Mouse (Mus musculus) midbrain, postnatal 0 days (tissue): ENCODE measurements around the gene Chst8. TPM values are rescaled to one million over a fixed set of nuclear protein-coding genes. Genes with fewer than 3 reads are reported as not detected.

Source experiments
- ATAC-seq: fragments of 200-750 bp; cut with Nextera tagmentation; 2 replicates; pipeline ENCODE4 v1.8.0; 2017; ENCODE audit warnings: moderate number of reproducible peaks, mild to moderate bottlenecking, moderate TSS enrichment, moderate library complexity; ENCODE audit not compliant: low FRiP score
- DNase-seq: peaks from one replicate; pipeline ENCODE4 v3.0.0-alpha.2; 2015; ENCODE audit warnings: low spot score
- H3K27ac ChIP-seq: fragments of 300-500 bp; sonication (generic); 2 replicates; pipeline ENCODE4 v1.5.1; 2014; ENCODE audit warnings: low read depth, mild to moderate bottlenecking, low read length, mixed read lengths
- H3K27me3 ChIP-seq: fragments of 300-500 bp; sonication (generic); 2 replicates; pipeline ENCODE4 v1.6.1; 2014; ENCODE audit warnings: low read length, control low read depth, mixed read lengths; ENCODE audit not compliant: insufficient read depth
- H3K36me3 ChIP-seq: fragments of 300-500 bp; sonication (generic); 2 replicates; pipeline ENCODE4 v1.6.1; 2014; ENCODE audit warnings: low read length, control low read depth, mixed read lengths; ENCODE audit not compliant: insufficient read depth
- H3K4me1 ChIP-seq: fragments of 300-500 bp; sonication (generic); 2 replicates; pipeline ENCODE4 v1.6.1; 2014; ENCODE audit warnings: mild to moderate bottlenecking, control low read depth, antibody characterized with exemption, low read length, mixed read lengths; ENCODE audit not compliant: insufficient read depth
- H3K4me2 ChIP-seq: fragments of 300-500 bp; sonication (generic); 2 replicates; pipeline ENCODE4 v1.6.1; 2014; ENCODE audit warnings: low read depth, mild to moderate bottlenecking, low read length, mixed read lengths; ENCODE audit not compliant: poor library complexity, severe bottlenecking
- H3K4me3 ChIP-seq: fragments of 300-500 bp; sonication (generic); 2 replicates; pipeline ENCODE4 v1.5.1; 2014; ENCODE audit warnings: low read depth, mild to moderate bottlenecking, low read length, moderate library complexity
- H3K9ac ChIP-seq: fragments of 300-500 bp; sonication (generic); replicated peaks from 2 replicates; pipeline ENCODE4 v1.6.1; 2014; ENCODE audit warnings: mild to moderate bottlenecking, low read length, moderate library complexity, mixed read lengths; ENCODE audit not compliant: poor library complexity, severe bottlenecking
- H3K9me3 ChIP-seq: fragments of 300-500 bp; sonication (generic); 2 replicates; pipeline ENCODE4 v1.6.1; 2016; ENCODE audit warnings: low read length, control low read depth
- CTCF ChIP-seq: IDR thresholded peaks from 2 replicates; pipeline ENCODE4 v1.5.1; 2016; ENCODE audit warnings: antibody characterized with exemption, mild to moderate bottlenecking
- whole genome bisulfite sequencing: fragments of 180-500 bp; shearing (Covaris S2); extraction: QIAGEN DNeasy Blood & Tissue Kit; methylation state at CpG from one replicate; pipeline ENCODE4 v1.1.7; 2014; 5-methylcytosine and 5-hydroxymethylcytosine counted together
- polyA plus RNA-seq: library from polyadenylated mRNA; unstranded; fragments of >200 nt; fragmentation: Nextera tagmentation; extraction: Ambion mirVana; gene quantifications from 2 replicates; pipeline ENCODE4 v1.2.1, GENCODE M21; 2015
- total RNA-seq: library from RNA; depleted of rRNA; stranded (reverse); fragments of >200 nt; gene quantifications from 2 replicates; pipeline ENCODE4 v1.2.3, GENCODE M21; 2014

The Chst8 gene
- total and polyA plus RNA-seq, 2 experiments from 2014 or later: 16.2 to 20.1 TPM

DNA sequence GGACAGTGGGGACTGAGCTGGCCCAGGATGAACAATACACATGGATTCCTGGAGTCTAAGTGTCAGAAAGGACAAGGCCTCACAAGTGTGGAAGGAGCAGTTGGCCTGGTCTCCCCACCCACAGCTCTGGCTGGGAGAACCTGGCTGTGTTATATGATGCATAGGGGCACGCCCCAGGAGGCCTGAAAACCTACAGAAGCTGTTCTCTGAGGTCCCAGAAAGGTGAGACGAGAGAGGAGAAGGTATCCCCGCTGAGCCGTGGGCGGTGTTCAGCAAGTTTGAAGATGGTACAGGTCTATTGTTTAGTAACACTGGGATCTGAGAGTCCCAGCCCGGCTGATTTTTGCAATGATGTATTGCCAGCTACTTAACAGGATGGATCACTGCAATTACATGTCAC, 75.3 kb downstream of the Chst8 start:
- no peaks in the 10 kb centered on the region for H3K4me1 ChIP-seq
- H3K27ac ChIP-seq: no peak overlapping the region
- no peak for ATAC-seq
- H3K4me3 ChIP-seq: no peak overlapping the region
- H3K4me2 ChIP-seq: no peak overlapping the region
- H3K27me3 ChIP-seq: no peaks in the 10 kb centered on the region
- no peaks in the 10 kb centered on the region for H3K36me3 ChIP-seq
- peaks cover 4% of the 10 kb centered on the region; the same call in 1 of the 2 replicates for H3K9me3 ChIP-seq
- 74% methylated on average over 6 of the region's 6 CpGs for WGBS
- TF ChIP-seq CTCF: no peak
- H3K9ac ChIP-seq: no peak overlapping the region
- no peak for DNase-seq

DNA sequence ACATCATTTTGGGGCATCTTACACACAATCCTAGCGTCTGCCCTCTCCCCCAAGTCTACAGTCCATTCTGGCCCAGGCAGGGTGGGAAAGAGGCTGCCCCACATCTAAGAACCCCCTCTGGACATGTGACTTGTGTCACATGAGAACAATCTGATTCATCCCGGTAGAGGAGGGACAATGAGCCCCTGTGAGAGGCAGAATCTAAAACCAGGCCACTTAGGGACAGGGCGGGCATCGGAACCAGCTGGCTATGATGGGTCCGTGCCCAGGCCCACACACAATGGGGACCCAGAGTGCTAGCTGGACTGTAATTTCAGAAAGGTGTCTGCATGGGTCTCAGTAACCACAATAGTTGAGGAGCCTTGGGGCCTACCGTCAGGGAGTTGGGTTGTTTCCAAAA, 78.2 kb downstream of the Chst8 start:
- ATAC-seq (0 out of 2 replicates have a peak, but pooled peaks have one; percentile 42), DNase-seq (no peak)
- no peaks in the 10 kb centered on the region for H3K4me1 ChIP-seq
- no peak overlapping the region for H3K4me2 ChIP-seq
- H3K9ac ChIP-seq: no peak overlapping the region
- 72% methylated on average over 6 of the region's 6 CpGs for WGBS
- H3K4me3 ChIP-seq: no peak overlapping the region
- no peaks in the 10 kb centered on the region for H3K27me3 ChIP-seq
- no peak for TF ChIP-seq CTCF
- no peak overlapping the region for H3K27ac ChIP-seq
- no peaks in the 10 kb centered on the region for H3K36me3 ChIP-seq
- peaks cover 3% of the 10 kb centered on the region; the same call in 1 of the 2 replicates for H3K9me3 ChIP-seq

DNA sequence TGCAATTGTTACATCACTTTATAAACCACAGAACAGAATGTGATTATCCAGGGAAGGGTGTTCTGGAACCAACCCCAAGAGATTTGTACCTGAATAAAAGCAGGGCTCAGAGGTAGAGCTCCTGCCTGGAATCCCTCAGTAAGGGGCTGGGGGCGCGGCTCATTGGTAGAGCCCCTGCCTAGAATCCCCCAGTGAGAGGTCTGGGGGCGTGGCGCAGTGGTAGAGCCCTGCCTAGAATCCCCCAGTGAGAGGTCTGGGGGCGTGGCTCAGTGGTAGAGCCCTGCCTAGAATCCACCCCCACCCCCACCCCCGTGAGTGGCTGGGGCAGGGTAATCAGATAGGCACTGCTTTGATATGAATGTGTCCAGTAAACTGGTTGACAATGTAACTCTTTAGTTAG, 83.6 kb downstream of the Chst8 start:
- Histone ChIP-seq H3K27ac (no peak overlapping the region), H3K9ac (no peak overlapping the region), H3K9me3 (no peaks in the 10 kb centered on the region), H3K4me2 (no peak overlapping the region), H3K36me3 (no peaks in the 10 kb centered on the region), H3K27me3 (no peaks in the 10 kb centered on the region), H3K4me1 (no peaks in the 10 kb centered on the region), H3K4me3 (no peak overlapping the region)
- ATAC-seq: no peak
- TF ChIP-seq CTCF: no peak
- whole genome bisulfite sequencing: 43% methylated on average over 6 of the region's 6 CpGs
- no peak for DNase-seq

DNA sequence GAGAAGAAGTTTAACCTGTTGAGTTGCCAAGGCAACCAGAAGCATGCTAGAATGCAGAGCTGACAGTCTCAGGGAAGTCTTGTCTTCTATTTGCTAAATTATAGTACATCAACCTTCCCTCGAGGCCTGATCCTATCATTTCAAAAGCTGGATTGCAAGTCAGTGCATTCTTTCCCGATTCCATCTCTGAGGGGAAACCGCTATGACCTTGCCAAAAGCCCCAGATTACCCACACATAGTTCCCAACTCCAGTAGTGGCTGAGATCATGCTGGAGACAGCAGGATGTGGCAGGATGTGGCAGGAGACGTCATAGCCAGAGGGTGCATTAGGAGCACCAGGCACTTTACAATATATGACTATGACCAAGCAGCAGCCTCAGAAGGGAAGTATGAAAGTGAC, 87.3 kb downstream of the Chst8 start:
- H3K9ac ChIP-seq: no peak overlapping the region
- H3K4me1 ChIP-seq: peaks cover 5% of the 10 kb centered on the region; the same call in 1 of the 2 replicates
- H3K27me3 ChIP-seq: no peaks in the 10 kb centered on the region
- no peaks in the 10 kb centered on the region for H3K9me3 ChIP-seq
- 70% methylated on average over 4 of the region's 4 CpGs for WGBS
- no peaks in the 10 kb centered on the region for H3K36me3 ChIP-seq
- no peak overlapping the region for H3K4me3 ChIP-seq
- no peak overlapping the region for H3K4me2 ChIP-seq
- no peak for TF ChIP-seq CTCF
- no peak for ATAC-seq
- H3K27ac ChIP-seq: 0 out of 2 replicates have a peak overlapping the region, but pooled peaks have one; percentile 18
- peak; percentile 17 for DNase-seq

DNA sequence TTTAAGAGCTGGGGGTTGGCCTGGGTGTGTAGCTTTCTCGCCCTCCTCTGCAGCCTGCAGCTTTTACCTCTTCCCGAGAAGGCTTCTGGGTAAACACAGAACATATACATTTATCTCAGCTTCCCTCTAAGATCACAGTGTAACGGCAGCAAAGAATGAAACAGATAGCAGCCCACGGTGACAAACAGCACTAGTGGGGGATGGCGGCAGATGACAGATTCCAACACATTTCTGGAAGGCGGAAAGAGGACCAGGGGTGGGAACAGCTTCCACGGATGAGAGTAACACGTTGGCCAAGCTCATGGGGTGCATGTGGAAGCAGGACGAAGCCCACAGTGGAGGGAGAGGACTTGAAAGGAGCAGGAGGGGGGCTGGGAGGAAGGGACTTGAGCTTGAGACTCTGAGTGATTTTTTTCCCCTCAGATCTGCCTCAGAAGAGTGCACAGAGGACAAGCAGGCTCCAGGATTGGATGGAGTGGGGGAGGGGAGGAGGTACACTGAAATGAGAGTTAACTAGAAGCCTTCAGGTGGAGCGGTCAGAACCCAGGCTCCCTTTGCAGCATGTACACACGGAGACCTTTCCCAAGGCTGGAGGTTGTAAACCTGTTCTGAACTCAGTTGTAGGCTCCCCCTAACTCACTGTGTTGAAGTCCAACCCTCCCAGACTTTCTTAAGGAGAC, 89.8 kb downstream of the Chst8 start:
- Histone ChIP-seq H3K4me3 (no peak overlapping the region), H3K9ac (no peak overlapping the region), H3K36me3 (no peaks in the 10 kb centered on the region), H3K9me3 (no peaks in the 10 kb centered on the region), H3K27ac (no peak overlapping the region), H3K4me2 (no peak overlapping the region), H3K27me3 (no peaks in the 10 kb centered on the region), H3K4me1 (peaks cover 7% of the 10 kb centered on the region; the same call in 1 of the 2 replicates)
- ATAC-seq: no peak
- no peak for DNase-seq
- 50% methylated on average over 11 of the region's 11 CpGs for WGBS
- no peak for TF ChIP-seq CTCF

DNA sequence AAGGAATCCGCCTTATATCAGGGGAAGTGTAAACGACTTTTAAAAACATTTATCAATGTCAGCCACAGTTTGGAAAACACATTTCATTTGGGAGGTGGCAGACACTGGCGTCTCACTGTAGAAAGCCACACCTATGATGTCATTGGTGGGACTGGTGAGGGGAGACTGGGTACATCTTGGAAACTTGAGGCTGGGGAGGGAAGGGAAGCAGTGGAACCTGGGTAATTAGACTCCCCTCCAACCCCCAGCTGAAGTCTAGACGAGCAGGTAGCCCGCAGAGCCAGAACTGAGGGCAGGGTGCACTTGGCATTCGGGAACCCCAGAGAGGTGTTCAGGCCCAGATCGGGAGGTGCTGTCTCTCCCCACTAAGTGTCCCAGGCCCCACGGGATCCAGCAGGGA, 90.4 kb downstream of the Chst8 start:
- Histone ChIP-seq H3K4me1 (peaks cover 13% of the 10 kb centered on the region), H3K36me3 (no peaks in the 10 kb centered on the region), H3K4me3 (no peak overlapping the region), H3K27me3 (no peaks in the 10 kb centered on the region), H3K9me3 (no peaks in the 10 kb centered on the region), H3K9ac (no peak overlapping the region), H3K27ac (no peak overlapping the region), H3K4me2 (no peak overlapping the region)
- ATAC-seq: no peak
- DNase-seq: no peak
- 53% methylated on average over 8 of the region's 8 CpGs for WGBS
- TF ChIP-seq CTCF: no peak
